Mouse (Mus musculus) liver, postnatal 0 days (tissue): ENCODE results near the gene Topors. TPM values are rescaled to one million over a fixed set of nuclear protein-coding genes. Genes with fewer than 3 reads are reported as not detected.

Experiments
- ATAC-seq: fragments of 200-750 bp; cut with Nextera tagmentation; 2 replicates; pipeline ENCODE4 v1.8.0; 2017; ENCODE audit warnings: mild to moderate bottlenecking, moderate library complexity
- DNase-seq: peaks from one replicate; pipeline ENCODE4 v3.0.0-alpha.2; 2016
- H3K27ac ChIP-seq: fragments of 300-500 bp; sonication (generic); 2 replicates; pipeline ENCODE4 v1.5.1; 2014; ENCODE audit warnings: antibody characterized with exemption, moderate library complexity, mild to moderate bottlenecking, low read depth
- H3K27me3 ChIP-seq: fragments of 300-500 bp; sonication (generic); 2 replicates; pipeline ENCODE4 v1.6.1; 2014; ENCODE audit warnings: low read length, control low read depth, mixed read lengths; ENCODE audit not compliant: insufficient read depth
- H3K36me3 ChIP-seq: fragments of 300-500 bp; sonication (generic); replicated peaks from 2 replicates; pipeline ENCODE4 v1.6.1; 2014; ENCODE audit warnings: mild to moderate bottlenecking, control low read depth, low read length, moderate library complexity, mixed read lengths; ENCODE audit not compliant: insufficient read depth
- H3K4me1 ChIP-seq: fragments of 300-500 bp; sonication (generic); 2 replicates; pipeline ENCODE4 v1.6.1; 2014; ENCODE audit warnings: antibody characterized with exemption, mild to moderate bottlenecking, control low read depth; ENCODE audit not compliant: insufficient read depth
- H3K4me2 ChIP-seq: fragments of 300-500 bp; sonication (generic); 2 replicates; pipeline ENCODE4 v1.6.1; 2014; ENCODE audit warnings: low read depth, mild to moderate bottlenecking, low read length, moderate library complexity, mixed read lengths
- H3K4me3 ChIP-seq: fragments of 300-500 bp; sonication (generic); 2 replicates; pipeline ENCODE4 v1.5.1; 2014; ENCODE audit warnings: low read depth, low read length
- H3K9ac ChIP-seq: fragments of 300-500 bp; sonication (generic); replicated peaks from 2 replicates; pipeline ENCODE4 v1.6.1; 2014; ENCODE audit warnings: mild to moderate bottlenecking, moderate library complexity
- H3K9me3 ChIP-seq: fragments of 300-500 bp; sonication (generic); 2 replicates; pipeline ENCODE4 v1.6.1; 2016; ENCODE audit warnings: mild to moderate bottlenecking, control low read depth, low read length, mixed read lengths
- CTCF ChIP-seq: sonication (generic); IDR thresholded peaks from 2 replicates; pipeline ENCODE4 v1.5.1; 2016; ENCODE audit warnings: antibody characterized with exemption, low read depth
- EP300 ChIP-seq: IDR thresholded peaks from 2 replicates; pipeline ENCODE4 v1.6.1; 2016; ENCODE audit warnings: antibody characterized with exemption, low read depth, mild to moderate bottlenecking
- WGBS: fragments of 180-500 bp; shearing (Covaris S2); extraction: QIAGEN DNeasy Blood & Tissue Kit; methylation state at CpG from one replicate; pipeline ENCODE4 v1.1.7; 2014; ENCODE audit not compliant: insufficient replicate concordance; 5-methylcytosine and 5-hydroxymethylcytosine counted together
- polyA plus RNA-seq: library from polyadenylated mRNA; unstranded; fragments of >200 nt; fragmentation: Nextera tagmentation; extraction: Ambion mirVana; gene quantifications from 2 replicates; pipeline ENCODE4 v1.2.1, GENCODE M21; 2015

Gene Topors
- polyA plus RNA-seq = 10.4 and 12.0 TPM in 2 replicates

- peak; percentile 29; the same call in 1 of the 2 replicates for TF ChIP-seq EP300
- TF ChIP-seq CTCF = no peak
- Histone ChIP-seq H3K9ac (peak within 1 kb of the TSS; percentile 84), H3K4me1 (peaks cover 26% of the 10 kb centered on the region), H3K27ac (peak within 1 kb of the TSS; percentile 100), H3K9me3 (no peaks in the 10 kb centered on the region), H3K27me3 (no peaks in the 10 kb centered on the region), H3K36me3 (peaks cover 26% of the 10 kb centered on the region), H3K4me3 (peak within 1 kb of the TSS; percentile 96), H3K4me2 (peak within 1 kb of the TSS; percentile 86)
- ATAC-seq (peak; percentile 94), DNase-seq (peak; percentile 96)
- under 1% methylated on average over 38 of the region's 38 CpGs for WGBS
Measured at GRCm38 (mm10) chr4:40269430-40270032, at the start of gene Topors, which contains the start of gene Smim27. Gene Topors, minus strand, starts transcription at chr4:40269850. Gene Smim27, plus strand, starts transcription at chr4:40269579.

DNA sequence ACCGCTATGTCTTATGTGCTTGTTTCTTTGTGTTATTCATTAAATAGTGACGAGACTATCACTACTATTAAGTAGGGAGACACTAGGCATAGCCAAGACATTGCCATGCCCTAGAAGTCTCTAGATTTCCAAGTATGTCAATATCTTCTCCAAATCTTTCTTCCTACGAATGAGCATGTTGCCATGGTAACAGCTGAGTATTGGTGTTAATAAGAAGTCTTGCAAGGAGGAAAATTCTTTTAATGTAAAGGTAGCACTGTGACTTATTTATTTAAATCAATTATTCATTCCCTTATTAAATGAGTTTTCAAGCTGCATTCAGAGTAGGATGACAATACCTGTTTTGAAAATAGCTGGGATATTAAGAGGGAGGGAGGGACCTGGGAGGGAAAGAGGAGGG, 47.8 kb upstream of the Topors start:
- DNase-seq = no peak
- Histone ChIP-seq H3K4me1 (peaks cover 2% of the 10 kb centered on the region; the same call in 1 of the 2 replicates), H3K9me3 (no peaks in the 10 kb centered on the region), H3K36me3 (no peaks in the 10 kb centered on the region), H3K27me3 (no peaks in the 10 kb centered on the region), H3K4me2 (no peak overlapping the region), H3K4me3 (no peak overlapping the region), H3K9ac (no peak overlapping the region), H3K27ac (no peak overlapping the region)
- TF ChIP-seq EP300 (no peak), CTCF (no peak)
- WGBS = 64% methylated on average over 3 of the region's 3 CpGs
- no peak for ATAC-seq

- H3K4me1 ChIP-seq = peaks cover 2% of the 10 kb centered on the region; the same call in 1 of the 2 replicates
- no peak overlapping the region for H3K4me3 ChIP-seq
- ATAC-seq (peak; percentile 54; the same call in 1 of the 2 replicates), DNase-seq (peak; percentile 27)
- TF ChIP-seq CTCF = no peak
- no peak for TF ChIP-seq EP300
- no peaks in the 10 kb centered on the region for H3K9me3 ChIP-seq
- H3K27ac ChIP-seq = no peak overlapping the region
- no peaks in the 10 kb centered on the region for H3K36me3 ChIP-seq
- WGBS = 45% methylated on average over 6 of the region's 6 CpGs
- H3K27me3 ChIP-seq = no peaks in the 10 kb centered on the region
- H3K9ac ChIP-seq = no peak overlapping the region
- no peak overlapping the region for H3K4me2 ChIP-seq
Measured at GRCm38 (mm10) chr4:40313026-40313425, 43.4 kb upstream of the Topors start.

DNA sequence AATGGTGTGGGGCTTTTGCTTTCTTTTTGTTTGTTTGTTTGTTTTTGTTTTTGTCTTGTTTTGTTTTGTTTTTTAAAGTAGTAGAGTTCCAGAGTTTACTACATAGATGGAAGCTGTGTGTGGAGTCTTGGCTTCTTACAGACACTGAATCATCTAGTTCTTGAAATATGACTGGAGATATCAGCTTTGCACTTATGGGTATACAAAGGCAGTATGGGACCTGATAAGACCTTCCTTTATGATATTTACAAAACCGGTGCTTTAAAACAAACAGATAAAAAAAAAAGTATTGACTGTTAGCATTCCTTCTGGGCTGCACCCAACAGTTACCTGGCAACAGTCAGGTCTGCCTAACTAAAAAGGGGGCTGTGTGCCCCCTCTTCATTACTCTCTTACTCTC, 42.6 kb upstream of the Topors start:
- 33% methylated on average over 1 of the region's 1 CpGs for WGBS
- H3K27ac ChIP-seq = no peak overlapping the region
- H3K4me1 ChIP-seq = peaks cover 2% of the 10 kb centered on the region; the same call in 1 of the 2 replicates
- no peak overlapping the region for H3K9ac ChIP-seq
- H3K4me3 ChIP-seq = no peak overlapping the region
- no peaks in the 10 kb centered on the region for H3K9me3 ChIP-seq
- ATAC-seq = no peak
- H3K4me2 ChIP-seq = no peak overlapping the region
- H3K27me3 ChIP-seq = no peaks in the 10 kb centered on the region
- DNase-seq = no peak
- TF ChIP-seq CTCF (no peak), EP300 (no peak)
- H3K36me3 ChIP-seq = no peaks in the 10 kb centered on the region

GRCm38 (mm10) chr4:40310796-40311383, 41.2 kb upstream of the Topors start:
- H3K27ac ChIP-seq = no peak overlapping the region
- H3K27me3 ChIP-seq = no peaks in the 10 kb centered on the region
- H3K4me1 ChIP-seq = peaks cover 2% of the 10 kb centered on the region; the same call in 1 of the 2 replicates
- no peaks in the 10 kb centered on the region for H3K36me3 ChIP-seq
- DNase-seq (no peak), ATAC-seq (no peak)
- H3K9ac ChIP-seq = no peak overlapping the region
- no peak for TF ChIP-seq EP300
- no peak for TF ChIP-seq CTCF
- H3K4me3 ChIP-seq = no peak overlapping the region
- no peaks in the 10 kb centered on the region for H3K9me3 ChIP-seq
- no peak overlapping the region for H3K4me2 ChIP-seq
- 75% methylated on average over 11 of the region's 11 CpGs for WGBS

- DNase-seq (no peak), ATAC-seq (no peak)
- H3K4me2 ChIP-seq = no peak overlapping the region
- no peaks in the 10 kb centered on the region for H3K27me3 ChIP-seq
- H3K9me3 ChIP-seq = no peaks in the 10 kb centered on the region
- TF ChIP-seq CTCF = no peak
- TF ChIP-seq EP300 = no peak
- no peak overlapping the region for H3K9ac ChIP-seq
- no peak overlapping the region for H3K4me3 ChIP-seq
- no peak overlapping the region for H3K27ac ChIP-seq
- H3K36me3 ChIP-seq = no peaks in the 10 kb centered on the region
- peaks cover 2% of the 10 kb centered on the region; the same call in 1 of the 2 replicates for H3K4me1 ChIP-seq
Measured at GRCm38 (mm10) chr4:40309682-40310081, 40.0 kb upstream of the Topors start.
